Mouse (Mus musculus) embryonic facial prominence, embryonic 12.5 days (tissue): ENCODE results near the gene CT030661.1. TPM values are rescaled to one million over a fixed set of nuclear protein-coding genes. Genes with fewer than 3 reads are reported as not detected.
"Not testable (repeated sequence)": the region's sequence is repeated elsewhere in the genome, so short reads cannot be mapped to it uniquely, and the experiment has no call there.

Experiments
- ATAC-seq: fragments of 200-750 bp; cut with Nextera tagmentation; 2 replicates; pipeline ENCODE4 v1.8.0; 2017; ENCODE audit not compliant: insufficient number of reproducible peaks, insufficient read depth, low FRiP score, low TSS enrichment
- H3K27ac ChIP-seq: fragments of 300-500 bp; sonication (generic); 2 replicates; pipeline ENCODE4 v1.5.1; 2016; ENCODE audit warnings: mild to moderate bottlenecking
- H3K27me3 ChIP-seq: fragments of 300-500 bp; sonication (generic); 2 replicates; pipeline ENCODE4 v1.6.1; 2016; ENCODE audit warnings: mild to moderate bottlenecking, moderate library complexity
- H3K36me3 ChIP-seq: fragments of 300-500 bp; sonication (generic); 2 replicates; pipeline ENCODE4 v1.6.1; 2016; ENCODE audit warnings: mild to moderate bottlenecking
- H3K4me1 ChIP-seq: fragments of 300-500 bp; sonication (generic); 2 replicates; pipeline ENCODE4 v1.6.1; 2016
- H3K4me2 ChIP-seq: fragments of 300-500 bp; sonication (generic); replicated peaks from 2 replicates; pipeline ENCODE4 v1.6.1; 2016; ENCODE audit warnings: mild to moderate bottlenecking, moderate library complexity
- H3K4me3 ChIP-seq: fragments of 300-500 bp; sonication (generic); 2 replicates; pipeline ENCODE4 v1.5.1; 2016; ENCODE audit warnings: mild to moderate bottlenecking
- H3K9ac ChIP-seq: fragments of 300-500 bp; sonication (generic); 2 replicates; pipeline ENCODE4 v1.6.1; 2016; ENCODE audit warnings: mild to moderate bottlenecking, moderate library complexity
- H3K9me3 ChIP-seq: fragments of 300-500 bp; sonication (generic); 2 replicates; pipeline ENCODE4 v1.6.1; 2016; ENCODE audit warnings: mild to moderate bottlenecking, moderate library complexity
- WGBS: fragments of 180-500 bp; shearing (Covaris S2); methylation state at CpG from one replicate; pipeline ENCODE4 v1.1.7; 2016; 5-methylcytosine and 5-hydroxymethylcytosine counted together
- polyA plus RNA-seq: library from polyadenylated mRNA; unstranded; fragments of >200 nt; fragmentation: Nextera tagmentation; extraction: Ambion mirVana; gene quantifications from 2 replicates; pipeline ENCODE4 v1.2.1, GENCODE M21; 2016

CT030661.1 gene
- polyA plus RNA-seq: 11.4 and 12.2 TPM in 2 replicates

GRCm38 (mm10) chr17:22314730-22315226 is at the start of gene CT030661.1:
TSS of gene CT030661.1 (minus strand) at chr17:22314837.
- not testable (repeated sequence) for H3K4me1 ChIP-seq, H3K27me3 ChIP-seq, H3K9me3 ChIP-seq, H3K36me3 ChIP-seq
- under 1% methylated on average over 20 of the region's 20 CpGs for WGBS
- H3K27ac ChIP-seq: peak within 1 kb of the TSS; percentile 65; the same call in 1 of the 2 replicates
- H3K4me2 ChIP-seq: peak within 1 kb of the TSS; percentile 52
- H3K9ac ChIP-seq: peak within 1 kb of the TSS; percentile 59
- ATAC-seq: peak; percentile 97
- H3K4me3 ChIP-seq: peak within 1 kb of the TSS; percentile 61

- 88% methylated on average over 3 of the region's 3 CpGs for WGBS
- H3K27ac ChIP-seq: no peak overlapping the region
Observed at GRCm38 (mm10) chr17:22363895-22364294, 49.3 kb upstream of the CT030661.1 start.

GRCm38 (mm10) chr17:22361101-22361781 is 46.6 kb upstream of the CT030661.1 start, which contains the start of the genes Zfp944 and Zfp758:
TSS of gene Zfp944 (minus strand) at chr17:22361400.
TSS of gene Zfp758 (plus strand) at chr17:22361453.
- WGBS: under 1% methylated on average over 28 of the region's 43 CpGs
- H3K9me3 ChIP-seq, H3K36me3 ChIP-seq, H3K27ac ChIP-seq, H3K27me3 ChIP-seq: not testable (repeated sequence)
- H3K9ac ChIP-seq: peak within 1 kb of the TSS; percentile 72
- peak within 1 kb of the TSS; percentile 60 for H3K4me3 ChIP-seq
- peak within 1 kb of the TSS; percentile 52 for H3K4me2 ChIP-seq
- peak; percentile 96 for ATAC-seq
- peaks cover 14% of the 10 kb centered on the region for H3K4me1 ChIP-seq

More at GRCm38 (mm10) chr17:22363895-22364294, 49.3 kb upstream of the CT030661.1 start:
- H3K9ac ChIP-seq: no peak overlapping the region
- H3K4me2 ChIP-seq: no peak overlapping the region
- H3K4me1 ChIP-seq: peaks cover 14% of the 10 kb centered on the region
- no peak for ATAC-seq
- no peak overlapping the region for H3K4me3 ChIP-seq
- peaks cover 3% of the 10 kb centered on the region; the same call in 1 of the 2 replicates for H3K9me3 ChIP-seq
- 0 out of 2 replicates have a peak, but pooled peaks cover 3% of the 10 kb centered on the region for H3K36me3 ChIP-seq
- no peaks in the 10 kb centered on the region for H3K27me3 ChIP-seq

- Histone ChIP-seq H3K36me3 (peaks cover 8% of the 10 kb centered on the region; the same call in 1 of the 2 replicates), H3K4me2 (peak overlapping the region; percentile 52), H3K4me3 (peak overlapping the region; percentile 60), H3K4me1 (peaks cover 14% of the 10 kb centered on the region), H3K9me3 (peaks cover 3% of the 10 kb centered on the region; the same call in 1 of the 2 replicates), H3K9ac (peak overlapping the region; percentile 50; the same call in 1 of the 2 replicates), H3K27ac (no peak overlapping the region), H3K27me3 (no peaks in the 10 kb centered on the region)
- 27% methylated on average over 5 of the region's 5 CpGs for WGBS
- ATAC-seq: no peak
Observed at GRCm38 (mm10) chr17:22360572-22360971, 45.9 kb upstream of the CT030661.1 start.

- Histone ChIP-seq H3K27ac (no peak overlapping the region), H3K36me3 (peaks cover 14% of the 10 kb centered on the region; the same call in 1 of the 2 replicates), H3K4me2 (no peak overlapping the region), H3K9me3 (no peaks in the 10 kb centered on the region), H3K4me1 (no peaks in the 10 kb centered on the region), H3K9ac (no peak overlapping the region), H3K4me3 (no peak overlapping the region), H3K27me3 (no peaks in the 10 kb centered on the region)
- no peak for ATAC-seq
Observed at GRCm38 (mm10) chr17:22352794-22353193, 38.2 kb upstream of the CT030661.1 start.

GRCm38 (mm10) chr17:22315247-22315646 is 610 bp upstream of the CT030661.1 start:
- Histone ChIP-seq H3K9ac (peak overlapping the region; percentile 59), H3K4me2 (peak overlapping the region; percentile 52), H3K4me3 (peak overlapping the region; percentile 61)
- H3K4me1 ChIP-seq, H3K27ac ChIP-seq, H3K36me3 ChIP-seq, H3K27me3 ChIP-seq, ATAC-seq, H3K9me3 ChIP-seq: not testable (repeated sequence)
- WGBS: 16% methylated on average over 2 of the region's 2 CpGs

GRCm38 (mm10) chr17:22314219-22314618 is 418 bp downstream of the CT030661.1 start:
- peak overlapping the region; percentile 52 for H3K4me2 ChIP-seq
- not testable (repeated sequence) for H3K36me3 ChIP-seq, H3K4me1 ChIP-seq, H3K27me3 ChIP-seq, H3K9me3 ChIP-seq
- ATAC-seq: peak; percentile 59; the same call in 1 of the 2 replicates
- 0 out of 2 replicates have a peak overlapping the region, but pooled peaks have one; percentile 65 for H3K27ac ChIP-seq
- peak overlapping the region; percentile 52; the same call in 1 of the 2 replicates for H3K9ac ChIP-seq
- peak overlapping the region; percentile 61 for H3K4me3 ChIP-seq
- WGBS: 0% methylated on average over 3 of the region's 3 CpGs

Other genes with a start within 250 kb of the CT030661.1 start
- gene Zfp947, start 148.6 kb downstream of the CT030661.1 start, polyA plus RNA-seq: 2.5 TPM in 2 replicates
- gene Zfp994, start 89.2 kb downstream of the CT030661.1 start, polyA plus RNA-seq: 2.4 and 3.0 TPM in 2 replicates
- gene Zfp944, start 46.6 kb upstream of the CT030661.1 start, polyA plus RNA-seq: 16.3 and 17.1 TPM in 2 replicates
- gene Zfp758, start 46.6 kb upstream of the CT030661.1 start, polyA plus RNA-seq: 9.7 and 10.5 TPM in 2 replicates
- gene Zfp946, start 109.4 kb upstream of the CT030661.1 start, polyA plus RNA-seq: 20.5 and 20.6 TPM in 2 replicates